Mouse (Mus musculus) liver, embryonic 15.5 days (tissue): ENCODE results near the gene Dhx37. TPM values are rescaled to one million over a fixed set of nuclear protein-coding genes. Genes with fewer than 3 reads are reported as not detected.

Experiments
- ATAC-seq: fragments of 200-750 bp; cut with Nextera tagmentation; 2 replicates; pipeline ENCODE4 v1.8.0; 2017; ENCODE audit warnings: moderate number of reproducible peaks, mild to moderate bottlenecking, moderate library complexity; ENCODE audit not compliant: insufficient read depth
- H3K27ac ChIP-seq: fragments of 300-500 bp; sonication (generic); replicated peaks from 2 replicates; pipeline ENCODE4 v1.5.1; 2015; ENCODE audit warnings: mild to moderate bottlenecking, inconsistent platforms
- H3K27me3 ChIP-seq: fragments of 300-500 bp; sonication (generic); 2 replicates; pipeline ENCODE4 v1.6.1; 2015; ENCODE audit warnings: mild to moderate bottlenecking, inconsistent platforms
- H3K36me3 ChIP-seq: fragments of 300-500 bp; sonication (generic); replicated peaks from 2 replicates; pipeline ENCODE4 v1.6.1; 2015; ENCODE audit warnings: moderate library complexity, mild to moderate bottlenecking, inconsistent platforms
- H3K4me1 ChIP-seq: fragments of 300-500 bp; sonication (generic); replicated peaks from 2 replicates; pipeline ENCODE4 v1.6.1; 2015; ENCODE audit warnings: inconsistent platforms
- H3K4me2 ChIP-seq: fragments of 300-500 bp; sonication (generic); 2 replicates; pipeline ENCODE4 v1.6.1; 2015; ENCODE audit warnings: moderate library complexity, mild to moderate bottlenecking, inconsistent platforms
- H3K4me3 ChIP-seq: fragments of 300-500 bp; sonication (generic); replicated peaks from 2 replicates; pipeline ENCODE4 v1.5.1; 2015; ENCODE audit warnings: mild to moderate bottlenecking, inconsistent platforms
- H3K9ac ChIP-seq: fragments of 300-500 bp; sonication (generic); 2 replicates; pipeline ENCODE4 v1.6.1; 2015; ENCODE audit warnings: moderate library complexity, mild to moderate bottlenecking, inconsistent platforms
- H3K9me3 ChIP-seq: fragments of 300-500 bp; sonication (generic); replicated peaks from 2 replicates; pipeline ENCODE4 v1.6.1; 2016; ENCODE audit warnings: inconsistent platforms
- whole genome bisulfite sequencing: fragments of 180-500 bp; shearing (Covaris S2); methylation state at CpG from one replicate; pipeline ENCODE4 v1.1.7; 2015; ENCODE audit warnings: mixed read lengths; ENCODE audit not compliant: insufficient replicate concordance; 5-methylcytosine and 5-hydroxymethylcytosine counted together
- microRNA-seq: library from miRNA; unstranded; fragments of <30 nt; microRNA quantifications from one replicate; pipeline ENCODE4, GENCODE M21; 2016
- polyA plus RNA-seq: library from polyadenylated mRNA; unstranded; fragments of >200 nt; fragmentation: Nextera tagmentation; extraction: Ambion mirVana; gene quantifications from 2 replicates; pipeline ENCODE4 v1.2.1, GENCODE M21; 2015

Gene Dhx37
- polyA plus RNA-seq, 1 experiment from 2014 or later = 4.8 TPM

DNA sequence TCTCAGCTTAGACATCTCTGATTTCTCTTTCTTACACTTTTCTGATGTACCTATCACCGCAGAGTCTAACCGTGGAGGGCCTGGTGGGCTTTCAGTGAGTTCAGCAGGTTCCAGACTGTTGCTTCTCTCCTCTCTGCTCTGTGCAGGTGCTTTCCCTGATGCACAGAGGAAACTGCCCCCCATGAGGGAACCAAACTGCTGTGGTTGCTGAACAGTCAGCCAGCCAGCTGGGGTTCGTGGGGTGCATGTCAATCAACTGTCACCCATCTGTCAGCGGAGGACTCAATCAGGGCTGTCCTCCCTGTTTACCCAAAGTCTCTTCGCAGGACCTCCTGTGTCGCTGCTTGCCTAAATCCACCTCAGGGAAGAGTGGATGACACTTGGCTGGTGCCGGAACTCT lies 56.7 kb downstream of the Dhx37 start:
- WGBS = 64% methylated on average over 7 of the region's 7 CpGs
- Histone ChIP-seq H3K4me1 (no peaks in the 10 kb centered on the region; the same call in 1 of the 2 replicates), H3K4me2 (no peak overlapping the region), H3K9me3 (no peaks in the 10 kb centered on the region), H3K4me3 (no peak overlapping the region), H3K9ac (no peak overlapping the region), H3K36me3 (no peaks in the 10 kb centered on the region), H3K27ac (no peak overlapping the region), H3K27me3 (no peaks in the 10 kb centered on the region)
- no peak for ATAC-seq

DNA sequence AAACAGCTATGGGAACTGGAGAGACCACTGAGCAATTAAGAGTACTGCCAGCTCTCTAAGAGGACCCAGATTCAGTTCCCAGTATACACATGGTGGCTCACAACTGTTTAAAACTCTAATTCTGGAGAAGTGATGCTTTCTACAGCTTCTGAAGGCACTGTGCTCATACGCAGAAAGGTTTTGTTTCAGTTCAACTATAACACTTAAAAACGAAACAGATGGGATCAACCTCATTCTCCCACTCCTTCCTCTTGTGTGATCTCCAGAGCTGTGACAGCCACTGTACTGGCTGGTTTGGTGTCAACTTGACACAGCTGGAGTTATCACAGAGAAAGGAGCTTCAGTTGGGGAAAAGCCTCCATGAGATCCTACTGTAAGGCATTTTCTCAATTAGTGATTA lies 58.0 kb downstream of the Dhx37 start:
- no peak overlapping the region for H3K4me2 ChIP-seq
- H3K27me3 ChIP-seq = no peaks in the 10 kb centered on the region
- H3K27ac ChIP-seq = no peak overlapping the region
- H3K36me3 ChIP-seq = no peaks in the 10 kb centered on the region
- no peaks in the 10 kb centered on the region for H3K4me1 ChIP-seq
- H3K9ac ChIP-seq = no peak overlapping the region
- no peak for ATAC-seq
- no peak overlapping the region for H3K4me3 ChIP-seq
- H3K9me3 ChIP-seq = no peaks in the 10 kb centered on the region
- 65% methylated on average over 2 of the region's 2 CpGs for WGBS

DNA sequence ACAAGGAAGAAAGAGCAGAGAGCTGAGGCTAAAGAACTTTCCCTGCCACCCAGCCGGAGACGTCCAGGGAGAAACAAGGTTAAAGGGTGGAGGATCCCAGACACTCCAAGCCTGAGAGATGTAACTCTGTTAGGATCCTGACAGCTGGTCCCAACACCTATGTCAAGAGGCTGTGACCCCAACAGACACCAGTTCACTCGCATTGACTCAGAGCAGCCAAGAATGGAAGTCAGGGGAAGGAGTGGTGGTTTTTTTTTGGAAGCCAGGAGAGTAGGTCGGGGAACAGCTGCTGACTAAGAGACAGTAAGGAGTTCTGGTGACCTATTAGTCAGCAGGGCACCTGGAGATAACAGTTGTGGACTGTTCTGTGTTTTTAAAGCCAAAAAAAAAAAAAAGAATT lies 61.9 kb downstream of the Dhx37 start:
- no peak for ATAC-seq
- no peaks in the 10 kb centered on the region for H3K9me3 ChIP-seq
- no peak overlapping the region for H3K4me3 ChIP-seq
- no peaks in the 10 kb centered on the region; the same call in 1 of the 2 replicates for H3K4me1 ChIP-seq
- no peak overlapping the region for H3K4me2 ChIP-seq
- H3K9ac ChIP-seq = no peak overlapping the region
- 68% methylated on average over 4 of the region's 4 CpGs for WGBS
- H3K27me3 ChIP-seq = no peaks in the 10 kb centered on the region
- no peaks in the 10 kb centered on the region for H3K36me3 ChIP-seq
- H3K27ac ChIP-seq = no peak overlapping the region

DNA sequence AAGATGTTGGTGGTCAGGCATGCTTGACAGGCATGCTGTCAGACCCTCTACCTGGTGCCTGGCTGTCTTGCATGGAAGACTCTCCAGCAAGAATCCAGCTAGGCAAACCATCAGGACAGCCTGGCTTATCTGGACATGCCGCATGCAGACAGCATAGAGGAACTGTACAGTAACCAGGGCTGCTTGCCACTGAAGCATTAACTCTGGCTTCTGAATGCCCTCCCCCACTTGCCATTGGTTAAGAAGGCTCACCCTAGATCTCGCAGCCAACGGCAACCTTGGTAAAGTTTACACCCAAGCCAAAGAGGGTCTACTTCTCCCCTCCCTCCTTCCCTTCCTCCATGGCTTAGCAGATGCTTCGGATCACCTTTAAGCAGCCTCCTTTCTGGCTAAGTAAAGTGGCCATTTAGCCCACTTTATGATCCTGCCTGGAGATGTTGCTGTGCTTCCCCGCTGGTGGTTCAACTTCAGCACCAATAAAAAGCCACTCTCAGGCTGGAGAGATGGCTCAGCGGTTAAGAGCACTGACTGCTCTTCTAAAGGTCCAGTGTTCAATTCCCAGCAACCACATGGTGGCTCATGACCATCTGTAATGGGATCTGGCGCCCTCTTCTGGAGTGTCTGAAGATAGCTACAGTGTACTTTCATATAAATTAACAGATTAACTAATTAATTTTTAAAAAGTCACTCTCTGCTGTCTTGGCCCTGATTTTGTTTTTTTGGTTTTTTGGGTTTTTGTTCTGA lies 62.8 kb downstream of the Dhx37 start:
- Histone ChIP-seq H3K9me3 (no peaks in the 10 kb centered on the region), H3K36me3 (no peaks in the 10 kb centered on the region), H3K9ac (no peak overlapping the region), H3K27ac (no peak overlapping the region), H3K4me2 (no peak overlapping the region), H3K4me3 (no peak overlapping the region), H3K4me1 (no peaks in the 10 kb centered on the region; the same call in 1 of the 2 replicates), H3K27me3 (no peaks in the 10 kb centered on the region)
- WGBS = 58% methylated on average over 7 of the region's 7 CpGs
- no peak for ATAC-seq

DNA sequence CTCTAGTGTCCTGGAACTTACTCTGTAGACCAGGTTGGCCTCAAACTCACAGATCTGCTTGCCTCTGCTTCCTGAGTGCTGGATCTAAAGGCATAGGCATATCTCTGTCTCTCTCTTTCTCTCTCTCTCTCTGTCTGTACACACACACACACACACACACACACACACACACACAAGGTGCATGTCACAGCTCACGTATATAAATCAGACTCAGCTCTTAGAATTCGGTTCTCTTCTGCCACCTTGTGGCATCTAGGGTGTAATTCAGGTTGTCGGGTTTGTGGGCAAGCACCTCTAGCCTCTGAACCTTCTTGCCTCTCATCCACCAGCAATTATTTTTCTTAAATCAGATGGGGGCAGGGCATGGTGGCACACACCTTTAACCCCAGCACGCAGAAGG lies 65.4 kb downstream of the Dhx37 start:
- 0% methylated on average over 4 of the region's 4 CpGs for WGBS
- H3K36me3 ChIP-seq = no peaks in the 10 kb centered on the region
- no peak for ATAC-seq
- H3K4me3 ChIP-seq = no peak overlapping the region
- no peak overlapping the region for H3K9ac ChIP-seq
- no peaks in the 10 kb centered on the region; the same call in 1 of the 2 replicates for H3K4me1 ChIP-seq
- no peak overlapping the region for H3K27ac ChIP-seq
- no peak overlapping the region for H3K4me2 ChIP-seq
- no peaks in the 10 kb centered on the region for H3K9me3 ChIP-seq
- no peaks in the 10 kb centered on the region for H3K27me3 ChIP-seq

DNA sequence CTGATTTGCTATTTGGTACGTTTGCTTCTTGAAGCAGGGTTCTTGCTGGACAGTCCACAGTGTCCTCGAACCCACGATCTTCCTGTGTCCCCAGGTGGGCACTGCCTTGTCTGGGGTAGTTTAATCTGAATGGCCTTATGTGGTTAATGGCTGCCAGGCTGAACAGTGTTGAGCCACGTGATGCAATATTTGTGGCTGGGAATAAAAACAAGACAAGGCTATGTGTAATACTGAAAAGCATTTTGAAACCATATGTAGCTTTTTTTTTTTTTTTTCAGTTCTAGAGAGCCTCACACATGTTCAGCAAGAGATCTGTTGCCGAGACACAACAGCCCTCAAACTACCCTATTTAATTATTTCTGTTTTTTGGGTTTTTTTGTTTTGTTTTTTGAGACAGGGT lies 65.8 kb downstream of the Dhx37 start:
- H3K27ac ChIP-seq = no peak overlapping the region
- H3K9ac ChIP-seq = no peak overlapping the region
- no peaks in the 10 kb centered on the region; the same call in 1 of the 2 replicates for H3K4me1 ChIP-seq
- no peak overlapping the region for H3K4me3 ChIP-seq
- H3K27me3 ChIP-seq = no peaks in the 10 kb centered on the region
- no peak for ATAC-seq
- 58% methylated on average over 5 of the region's 5 CpGs for WGBS
- H3K4me2 ChIP-seq = no peak overlapping the region
- H3K9me3 ChIP-seq = no peaks in the 10 kb centered on the region
- H3K36me3 ChIP-seq = no peaks in the 10 kb centered on the region

DNA sequence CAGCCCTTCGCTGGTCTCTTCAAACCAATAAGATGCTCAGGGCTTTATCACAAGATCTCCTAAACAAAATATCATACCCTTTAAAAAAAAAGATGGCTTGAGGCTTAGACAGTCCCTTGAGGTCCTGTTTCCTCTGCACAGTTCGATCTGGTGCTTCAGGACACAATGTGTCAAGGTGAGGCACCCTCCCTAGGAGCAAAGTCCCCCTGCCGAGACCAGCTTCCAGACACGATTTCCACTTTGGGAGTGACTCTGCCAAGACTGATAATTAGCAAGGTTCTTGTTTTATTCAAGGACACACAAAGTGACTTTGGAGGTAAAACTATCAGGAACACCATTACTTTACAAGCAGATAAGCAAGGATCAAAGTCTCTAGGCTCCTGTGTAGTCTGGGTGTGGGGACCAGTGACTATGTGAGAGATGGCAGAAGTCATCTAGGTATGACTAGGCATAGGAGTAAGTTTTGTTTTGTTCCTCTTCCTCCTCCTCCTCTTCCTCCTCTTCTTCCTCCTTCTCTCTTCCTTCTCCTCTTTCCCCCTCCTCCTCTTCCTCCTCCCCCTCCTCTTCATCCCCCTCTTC lies 69.0 kb downstream of the Dhx37 start:
- H3K4me3 ChIP-seq = no peak overlapping the region
- 58% methylated on average over 4 of the region's 4 CpGs for WGBS
- no peaks in the 10 kb centered on the region for H3K27me3 ChIP-seq
- ATAC-seq = no peak
- peaks cover 5% of the 10 kb centered on the region for H3K4me1 ChIP-seq
- H3K9me3 ChIP-seq = no peaks in the 10 kb centered on the region
- no peaks in the 10 kb centered on the region for H3K36me3 ChIP-seq
- no peak overlapping the region for H3K27ac ChIP-seq
- no peak overlapping the region for H3K4me2 ChIP-seq
- no peak overlapping the region for H3K9ac ChIP-seq

DNA sequence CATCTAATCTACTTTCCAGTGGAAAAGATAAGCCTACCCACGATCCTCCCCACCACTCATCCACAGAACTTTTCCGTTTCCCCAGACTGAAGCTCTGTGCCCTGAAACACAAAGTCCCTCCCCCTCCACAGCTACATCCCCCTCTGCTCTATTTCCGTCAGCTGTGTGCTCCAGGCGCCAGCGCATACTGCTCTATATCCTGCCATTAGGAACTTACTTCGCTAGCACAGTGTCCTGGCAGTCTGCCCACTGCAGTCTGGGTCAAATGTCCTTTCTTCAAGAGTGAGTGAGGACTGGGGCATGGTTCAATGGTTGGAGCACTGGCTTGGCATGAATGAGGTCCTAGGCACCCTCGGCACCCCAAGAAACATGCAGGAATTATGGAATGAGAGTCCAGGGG lies 70.0 kb downstream of the Dhx37 start:
- Histone ChIP-seq H3K36me3 (no peaks in the 10 kb centered on the region), H3K4me1 (peaks cover 5% of the 10 kb centered on the region), H3K27me3 (no peaks in the 10 kb centered on the region), H3K27ac (no peak overlapping the region), H3K9me3 (no peaks in the 10 kb centered on the region), H3K4me2 (no peak overlapping the region), H3K9ac (no peak overlapping the region), H3K4me3 (no peak overlapping the region)
- 42% methylated on average over 7 of the region's 7 CpGs for WGBS
- ATAC-seq = no peak

Small RNA genes lying within 50 kb of the gene (microRNA-seq; reads per million reads assigned to microRNA genes)
- gene Gm27551 = not detected

Other genes starting within 250 kb of the Dhx37 start
- gene Scarb1, start 93.0 kb downstream of the Dhx37 start, polyA plus RNA-seq = 76.6 and 87.3 TPM in 2 replicates
- gene Gm10382, start 44.8 kb downstream of the Dhx37 start, polyA plus RNA-seq = 0.31 and 0.35 TPM in 2 replicates
- gene Ubc, start 43.9 kb downstream of the Dhx37 start, polyA plus RNA-seq = 563 and 623 TPM in 2 replicates
- gene Bri3bp, start 7.4 kb upstream of the Dhx37 start, polyA plus RNA-seq = 23.5 and 25.8 TPM in 2 replicates
- gene Aacs, start 41.7 kb upstream of the Dhx37 start, polyA plus RNA-seq = 18.7 and 20.1 TPM in 2 replicates
- not detected in 2 replicates for gene Tmem132b, start 97.7 kb upstream of the Dhx37 start, polyA plus RNA-seq